Mouse (Mus musculus) neural tube, embryonic 12.5 days (tissue): ENCODE measurements around the gene Depdc1a. TPM values are rescaled to one million over a fixed set of nuclear protein-coding genes. Genes with fewer than 3 reads are reported as not detected.
"Not testable (repeated sequence)": the region's sequence is repeated elsewhere in the genome, so short reads cannot be mapped to it uniquely, and the experiment has no call there.

Experiments used
- ATAC-seq: fragments of 200-750 bp; cut with Nextera tagmentation; 2 replicates; pipeline ENCODE4 v1.8.0; 2017; ENCODE audit warnings: low read depth, mild to moderate bottlenecking, moderate TSS enrichment, moderate library complexity; ENCODE audit not compliant: low FRiP score
- H3K27ac ChIP-seq: fragments of 300-500 bp; sonication (generic); 2 replicates; pipeline ENCODE4 v1.5.1; 2016
- H3K27me3 ChIP-seq: fragments of 300-500 bp; sonication (generic); replicated peaks from 2 replicates; pipeline ENCODE4 v1.6.1; 2016; ENCODE audit warnings: mild to moderate bottlenecking
- H3K36me3 ChIP-seq: fragments of 300-500 bp; sonication (generic); 2 replicates; pipeline ENCODE4 v1.6.1; 2016; ENCODE audit warnings: mild to moderate bottlenecking
- H3K4me1 ChIP-seq: fragments of 300-500 bp; sonication (generic); 2 replicates; pipeline ENCODE4 v1.6.1; 2016
- H3K4me2 ChIP-seq: fragments of 300-500 bp; sonication (generic); replicated peaks from 2 replicates; pipeline ENCODE4 v1.6.1; 2016; ENCODE audit warnings: mild to moderate bottlenecking
- H3K4me3 ChIP-seq: fragments of 300-500 bp; sonication (generic); 2 replicates; pipeline ENCODE4 v1.5.1; 2016
- H3K9ac ChIP-seq: fragments of 300-500 bp; sonication (generic); 2 replicates; pipeline ENCODE4 v1.6.1; 2016; ENCODE audit warnings: mild to moderate bottlenecking
- H3K9me3 ChIP-seq: fragments of 300-500 bp; sonication (generic); 2 replicates; pipeline ENCODE4 v1.6.1; 2016; ENCODE audit warnings: mild to moderate bottlenecking
- WGBS: fragments of 180-500 bp; shearing (Covaris S2); methylation state at CpG from one replicate; pipeline ENCODE4 v1.1.7; 2016; 5-methylcytosine and 5-hydroxymethylcytosine counted together
- polyA plus RNA-seq: library from polyadenylated mRNA; unstranded; fragments of >200 nt; fragmentation: Nextera tagmentation; extraction: Ambion mirVana; gene quantifications from 2 replicates; pipeline ENCODE4 v1.2.1, GENCODE M21; 2016

Depdc1a gene
- polyA plus RNA-seq: 15.8 and 19.3 TPM in 2 replicates

DNA sequence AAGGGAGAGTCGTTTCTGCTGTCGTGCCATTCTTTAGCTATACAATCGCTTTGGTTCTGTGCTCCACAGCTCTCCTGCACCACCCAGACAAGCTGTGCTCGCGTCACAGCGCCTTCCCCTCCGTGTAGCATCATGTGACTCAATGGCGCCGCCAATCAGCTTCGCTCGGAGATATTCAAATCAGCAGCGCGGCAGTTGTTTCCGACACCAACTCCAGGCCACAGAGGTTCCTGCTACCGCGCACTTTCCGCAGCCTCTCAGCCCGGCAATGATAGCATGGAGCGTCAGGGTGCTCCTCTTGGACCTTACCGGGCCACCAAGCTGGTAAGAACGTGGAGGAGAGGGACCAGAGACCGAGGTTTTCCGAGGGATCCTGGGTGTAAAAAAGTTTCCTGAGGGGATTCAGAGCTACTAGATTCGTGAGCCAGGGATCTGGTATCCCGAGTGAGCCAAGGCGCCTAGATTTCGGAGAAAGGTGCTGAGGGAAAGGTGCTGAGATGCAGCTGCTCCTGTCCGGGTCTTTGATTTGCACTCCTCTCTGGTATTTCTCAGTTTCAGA is at the start of gene Depdc1a:
Gene Depdc1a, plus strand, starts transcription at position 191 of the 559 bp plus-strand sequence.
- peak within 1 kb of the TSS; percentile 64 for H3K4me2 ChIP-seq
- H3K27ac ChIP-seq: no peak within 1 kb of the TSS
- H3K9me3 ChIP-seq: no peaks in the 10 kb centered on the region
- H3K4me3 ChIP-seq: peak within 1 kb of the TSS; percentile 46
- H3K36me3 ChIP-seq: no peaks in the 10 kb centered on the region
- 1% methylated on average over 28 of the region's 28 CpGs for WGBS
- no peaks in the 10 kb centered on the region for H3K4me1 ChIP-seq
- no peaks in the 10 kb centered on the region for H3K27me3 ChIP-seq
- peak; percentile 100 for ATAC-seq
- H3K9ac ChIP-seq: peak within 1 kb of the TSS; percentile 63

GRCm38 (mm10) chr3:159470059-159470458 is 25.2 kb upstream of the Depdc1a start:
- Histone ChIP-seq H3K36me3 (no peaks in the 10 kb centered on the region), H3K27me3 (no peaks in the 10 kb centered on the region), H3K4me1 (no peaks in the 10 kb centered on the region), H3K4me2 (no peak overlapping the region), H3K9me3 (no peaks in the 10 kb centered on the region), H3K9ac (no peak overlapping the region), H3K4me3 (no peak overlapping the region), H3K27ac (no peak overlapping the region)
- ATAC-seq: no peak
- WGBS: 62% methylated on average over 1 of the region's 1 CpGs

DNA sequence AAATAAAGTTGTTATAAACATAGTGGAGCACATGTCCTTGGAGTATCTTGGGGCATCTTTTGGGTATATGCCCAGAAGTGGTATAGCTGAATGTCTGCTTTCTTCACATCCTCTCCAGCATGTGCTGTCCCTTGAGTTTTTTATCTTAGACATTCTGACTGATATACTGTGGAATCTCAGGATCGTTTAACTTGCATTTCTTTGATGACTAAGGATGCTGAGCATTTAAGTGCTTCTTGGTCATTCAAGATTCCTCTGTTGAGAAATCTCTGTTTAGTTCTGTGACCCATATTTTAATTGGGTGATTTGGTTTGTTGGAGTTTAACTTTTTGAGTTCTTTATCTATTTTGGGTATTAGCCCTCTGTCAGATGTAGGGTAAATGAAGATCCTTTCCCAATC is 19.8 kb upstream of the Depdc1a start:
- H3K9me3 ChIP-seq: no peaks in the 10 kb centered on the region
- no peaks in the 10 kb centered on the region for H3K36me3 ChIP-seq
- H3K4me2 ChIP-seq: no peak overlapping the region
- ATAC-seq: no peak
- 90% methylated on average over 1 of the region's 1 CpGs for WGBS
- H3K4me3 ChIP-seq: no peak overlapping the region
- H3K27me3 ChIP-seq: no peaks in the 10 kb centered on the region
- H3K9ac ChIP-seq: no peak overlapping the region
- no peak overlapping the region for H3K27ac ChIP-seq
- H3K4me1 ChIP-seq: no peaks in the 10 kb centered on the region

GRCm38 (mm10) chr3:159477250-159477962 is 17.8 kb upstream of the Depdc1a start:
- 90% methylated on average over 1 of the region's 1 CpGs for WGBS
- no peaks in the 10 kb centered on the region for H3K36me3 ChIP-seq

DNA sequence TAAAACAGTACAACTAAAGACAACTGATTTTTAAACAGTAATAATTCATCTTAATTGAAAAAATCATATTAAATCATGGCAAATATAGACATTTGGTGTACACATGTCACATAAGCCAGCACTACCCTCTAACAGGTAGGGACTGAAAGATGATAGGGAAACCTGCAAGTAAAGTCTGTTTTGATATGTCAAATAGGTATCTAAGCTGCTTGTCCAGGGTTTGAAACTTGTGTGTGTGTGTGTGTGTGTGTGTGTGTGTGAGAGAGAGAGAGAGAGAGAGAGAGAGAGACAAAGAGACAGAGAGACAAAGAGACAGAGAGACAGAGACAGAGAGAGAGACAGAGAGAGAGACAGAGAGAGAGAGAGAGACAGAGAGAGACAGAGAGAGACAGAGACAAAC is 524 bp upstream of the Depdc1a start:
- not testable (repeated sequence) for H3K9me3 ChIP-seq, H3K36me3 ChIP-seq, H3K27me3 ChIP-seq, H3K27ac ChIP-seq, H3K4me1 ChIP-seq
- Histone ChIP-seq H3K4me2 (peak overlapping the region; percentile 64), H3K9ac (peak overlapping the region; percentile 63; the same call in 1 of the 2 replicates), H3K4me3 (peak overlapping the region; percentile 46)
- peak; percentile 58 for ATAC-seq

More at GRCm38 (mm10) chr3:159477250-159477962, 17.8 kb upstream of the Depdc1a start:
- H3K27me3 ChIP-seq: no peaks in the 10 kb centered on the region
- no peak overlapping the region for H3K4me2 ChIP-seq
- no peak overlapping the region for H3K27ac ChIP-seq
- no peak overlapping the region for H3K9ac ChIP-seq
- ATAC-seq: no peak
- H3K4me3 ChIP-seq: no peak overlapping the region
- H3K9me3 ChIP-seq: no peaks in the 10 kb centered on the region
- H3K4me1 ChIP-seq: no peaks in the 10 kb centered on the region

DNA sequence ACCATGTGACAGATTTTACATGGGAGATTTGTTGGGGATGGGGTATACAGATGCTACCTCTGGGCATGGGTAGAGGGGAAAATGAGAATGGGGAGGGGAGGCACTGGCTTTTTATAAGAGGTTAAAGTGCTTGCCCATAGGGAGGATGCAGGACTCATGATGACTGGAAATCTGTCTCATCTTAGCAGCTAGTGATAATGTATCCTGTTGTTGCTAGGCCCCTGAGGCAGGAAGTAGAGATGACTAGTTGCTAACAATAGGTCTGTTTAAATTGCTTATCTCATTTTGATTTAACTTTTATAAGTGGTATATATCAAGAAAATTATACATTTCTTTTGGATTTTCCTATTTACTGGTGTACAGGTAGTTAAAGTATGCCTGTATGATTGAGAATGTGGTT is 13.7 kb downstream of the Depdc1a start:
- Histone ChIP-seq H3K9me3 (no peaks in the 10 kb centered on the region), H3K4me1 (no peaks in the 10 kb centered on the region), H3K9ac (no peak overlapping the region), H3K27me3 (no peaks in the 10 kb centered on the region), H3K4me2 (no peak overlapping the region), H3K36me3 (no peaks in the 10 kb centered on the region; the same call in 1 of the 2 replicates), H3K4me3 (no peak overlapping the region), H3K27ac (no peak overlapping the region)
- no peak for ATAC-seq

DNA sequence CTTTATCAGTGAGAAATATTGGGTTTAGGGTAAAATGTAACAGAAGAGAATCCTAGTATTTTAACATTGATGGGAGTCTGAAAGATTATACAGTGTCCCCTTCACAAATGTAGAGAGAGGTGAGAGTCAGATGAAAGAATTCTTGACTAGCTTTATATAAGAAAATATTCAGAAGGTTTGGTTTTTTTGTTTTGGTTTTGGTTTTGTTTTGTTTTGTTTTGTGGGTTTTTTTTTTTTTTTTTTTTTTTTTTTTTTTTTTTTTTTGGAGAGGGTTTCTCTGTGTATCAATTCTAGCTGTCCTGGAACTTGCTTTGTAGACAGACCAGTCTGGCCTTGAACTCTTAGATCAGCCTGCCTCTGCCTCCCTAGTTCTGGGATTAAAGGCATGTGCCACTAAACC is 33.3 kb downstream of the Depdc1a start:
- Histone ChIP-seq H3K4me2 (no peak overlapping the region), H3K36me3 (peaks cover 5% of the 10 kb centered on the region; the same call in 1 of the 2 replicates), H3K9ac (no peak overlapping the region), H3K27me3 (no peaks in the 10 kb centered on the region), H3K27ac (no peak overlapping the region), H3K4me1 (no peaks in the 10 kb centered on the region), H3K9me3 (no peaks in the 10 kb centered on the region), H3K4me3 (no peak overlapping the region)
- ATAC-seq: no peak

DNA sequence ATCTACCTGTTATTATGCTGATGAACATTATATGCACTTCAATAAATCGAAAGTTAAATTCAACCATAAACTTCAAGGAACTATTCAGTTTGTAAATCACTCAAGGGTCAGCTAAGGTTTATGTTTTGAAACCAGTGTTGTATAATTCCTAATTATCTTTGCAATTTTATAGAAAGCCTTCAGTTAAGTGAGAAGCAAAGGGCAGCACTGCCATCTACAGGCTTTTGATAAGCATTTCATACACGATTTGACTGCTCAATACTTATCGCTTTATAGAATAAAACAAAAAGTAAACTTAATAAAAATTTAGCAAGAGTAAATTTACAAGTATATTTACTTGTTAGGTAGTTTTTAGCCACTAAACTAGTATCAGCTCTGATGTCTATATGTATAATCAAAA is 53.1 kb downstream of the Depdc1a start:
- Histone ChIP-seq H3K4me3 (no peak overlapping the region), H3K36me3 (no peaks in the 10 kb centered on the region), H3K27ac (no peak overlapping the region), H3K27me3 (no peaks in the 10 kb centered on the region), H3K9me3 (no peaks in the 10 kb centered on the region), H3K4me1 (no peaks in the 10 kb centered on the region), H3K4me2 (no peak overlapping the region), H3K9ac (no peak overlapping the region)
- WGBS: 78% methylated on average over 3 of the region's 3 CpGs
- no peak for ATAC-seq

DNA sequence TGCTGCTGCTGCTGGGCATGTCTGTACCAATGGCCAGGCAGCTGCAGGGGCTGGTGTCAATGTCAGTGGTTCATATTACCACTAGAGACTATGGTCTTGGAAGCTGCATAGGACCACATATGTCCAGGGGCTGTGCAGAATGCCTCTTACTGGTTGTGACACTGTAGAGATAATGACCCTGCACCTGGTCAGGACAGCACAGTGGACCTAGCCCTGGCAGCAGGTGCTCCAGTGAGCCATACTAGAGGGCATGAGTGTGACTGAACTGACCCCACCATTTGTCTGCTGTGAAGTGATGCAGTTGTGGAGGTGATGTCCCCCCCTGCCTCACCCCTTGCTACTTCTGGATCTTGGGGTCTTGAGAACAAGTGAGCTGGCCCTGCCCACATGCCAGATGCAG is 55.0 kb downstream of the Depdc1a start:
- Histone ChIP-seq H3K9ac (no peak overlapping the region), H3K4me2 (no peak overlapping the region), H3K4me1 (no peaks in the 10 kb centered on the region), H3K9me3 (no peaks in the 10 kb centered on the region), H3K27ac (no peak overlapping the region), H3K27me3 (no peaks in the 10 kb centered on the region), H3K4me3 (no peak overlapping the region), H3K36me3 (no peaks in the 10 kb centered on the region)
- ATAC-seq: no peak

Other genes with a start within 250 kb of the Depdc1a start
- gene Rpe65, start 103.7 kb downstream of the Depdc1a start, polyA plus RNA-seq: not detected in 2 replicates